Mouse (Mus musculus) liver, embryonic 16.5 days (tissue): ENCODE data around the gene Strn3. TPM values are rescaled to one million over a fixed set of nuclear protein-coding genes. Genes with fewer than 3 reads are reported as not detected.

Experiments
- ATAC-seq: fragments of 200-750 bp; cut with Nextera tagmentation; 2 replicates; pipeline ENCODE4 v1.8.0; 2017; ENCODE audit warnings: low read depth, mild to moderate bottlenecking, moderate number of reproducible peaks, moderate library complexity
- H3K27ac ChIP-seq: fragments of 300-500 bp; sonication (generic); 2 replicates; pipeline ENCODE4 v1.5.1; 2014; ENCODE audit warnings: mild to moderate bottlenecking, low read length
- H3K27me3 ChIP-seq: fragments of 300-500 bp; sonication (generic); 2 replicates; pipeline ENCODE4 v1.6.1; 2014; ENCODE audit warnings: low read depth, low read length, mixed read lengths; ENCODE audit not compliant: control insufficient read depth, insufficient read depth
- H3K36me3 ChIP-seq: fragments of 300-500 bp; sonication (generic); 2 replicates; pipeline ENCODE4 v1.6.1; 2014; ENCODE audit warnings: mild to moderate bottlenecking; ENCODE audit not compliant: control insufficient read depth, insufficient read depth
- H3K4me1 ChIP-seq: fragments of 300-500 bp; sonication (generic); 2 replicates; pipeline ENCODE4 v1.6.1; 2014; ENCODE audit warnings: low read depth, low read length, mixed read lengths; ENCODE audit not compliant: control insufficient read depth
- H3K4me2 ChIP-seq: fragments of 300-500 bp; sonication (generic); 2 replicates; pipeline ENCODE4 v1.6.1; 2014; ENCODE audit warnings: low read depth, low read length, mixed read lengths
- H3K4me3 ChIP-seq: fragments of 300-500 bp; sonication (generic); 2 replicates; pipeline ENCODE4 v1.5.1; 2014; ENCODE audit warnings: low read depth, mild to moderate bottlenecking, low read length
- H3K9ac ChIP-seq: fragments of 300-500 bp; sonication (generic); 2 replicates; pipeline ENCODE4 v1.6.1; 2014; ENCODE audit warnings: low read depth, low read length
- H3K9me3 ChIP-seq: fragments of 300-500 bp; sonication (generic); replicated peaks from 2 replicates; pipeline ENCODE4 v1.6.1; 2016; ENCODE audit warnings: low read length; ENCODE audit not compliant: control insufficient read depth
- WGBS: fragments of 180-500 bp; shearing (Covaris S2); extraction: QIAGEN DNeasy Blood & Tissue Kit; methylation state at CpG from one replicate; pipeline ENCODE4 v1.1.7; 2014; ENCODE audit not compliant: insufficient replicate concordance; 5-methylcytosine and 5-hydroxymethylcytosine counted together
- polyA plus RNA-seq: library from polyadenylated mRNA; unstranded; fragments of >200 nt; fragmentation: Nextera tagmentation; extraction: Ambion mirVana; gene quantifications from 2 replicates; pipeline ENCODE4 v1.2.1, GENCODE M21; 2015

Gene Strn3
- polyA plus RNA-seq, 1 experiment from 2014 or later, result 11.8 TPM

DNA sequence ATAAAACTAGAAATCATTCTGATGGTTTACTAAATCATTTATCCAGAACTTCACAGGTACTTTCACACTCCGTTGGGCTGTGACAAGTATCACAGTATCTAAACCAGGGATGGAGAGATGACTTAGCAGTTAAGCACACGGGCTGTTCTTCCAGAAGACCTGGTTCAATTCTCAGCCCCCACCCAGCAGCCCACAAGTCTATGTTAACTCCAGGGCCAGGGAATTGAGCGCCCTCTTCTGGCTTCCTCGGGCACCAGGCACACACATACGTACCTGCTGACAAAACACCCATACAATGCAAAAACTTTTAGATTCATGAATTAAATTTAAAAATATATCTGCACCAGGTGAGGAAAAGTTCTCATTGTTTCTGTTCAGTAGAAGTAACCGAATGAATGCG is 121.8 kb downstream of the Strn3 start:
- no peak overlapping the region for H3K9ac ChIP-seq
- no peak overlapping the region for H3K27ac ChIP-seq
- no peaks in the 10 kb centered on the region for H3K9me3 ChIP-seq
- ATAC-seq, result no peak
- H3K4me2 ChIP-seq, result no peak overlapping the region
- H3K4me3 ChIP-seq, result no peak overlapping the region
- 63% methylated on average over 7 of the region's 7 CpGs for WGBS
- no peaks in the 10 kb centered on the region for H3K4me1 ChIP-seq
- no peaks in the 10 kb centered on the region for H3K27me3 ChIP-seq
- no peaks in the 10 kb centered on the region for H3K36me3 ChIP-seq

GRCm38 (mm10) chr12:51569472-51569871 is 122.2 kb downstream of the Strn3 start:
- WGBS, result 62% methylated on average over 8 of the region's 8 CpGs
- Histone ChIP-seq H3K27ac (no peak overlapping the region), H3K9me3 (no peaks in the 10 kb centered on the region), H3K4me2 (no peak overlapping the region), H3K4me1 (no peaks in the 10 kb centered on the region), H3K27me3 (no peaks in the 10 kb centered on the region), H3K9ac (no peak overlapping the region), H3K36me3 (no peaks in the 10 kb centered on the region), H3K4me3 (no peak overlapping the region)
- ATAC-seq, result no peak

GRCm38 (mm10) chr12:51567225-51567624 is 124.5 kb downstream of the Strn3 start:
- no peaks in the 10 kb centered on the region for H3K9me3 ChIP-seq
- H3K27me3 ChIP-seq, result no peaks in the 10 kb centered on the region
- 35% methylated on average over 7 of the region's 7 CpGs for WGBS
- no peaks in the 10 kb centered on the region for H3K4me1 ChIP-seq
- no peak for ATAC-seq
- no peak overlapping the region for H3K4me3 ChIP-seq
- H3K4me2 ChIP-seq, result no peak overlapping the region
- H3K9ac ChIP-seq, result no peak overlapping the region
- H3K36me3 ChIP-seq, result no peaks in the 10 kb centered on the region
- no peak overlapping the region for H3K27ac ChIP-seq

DNA sequence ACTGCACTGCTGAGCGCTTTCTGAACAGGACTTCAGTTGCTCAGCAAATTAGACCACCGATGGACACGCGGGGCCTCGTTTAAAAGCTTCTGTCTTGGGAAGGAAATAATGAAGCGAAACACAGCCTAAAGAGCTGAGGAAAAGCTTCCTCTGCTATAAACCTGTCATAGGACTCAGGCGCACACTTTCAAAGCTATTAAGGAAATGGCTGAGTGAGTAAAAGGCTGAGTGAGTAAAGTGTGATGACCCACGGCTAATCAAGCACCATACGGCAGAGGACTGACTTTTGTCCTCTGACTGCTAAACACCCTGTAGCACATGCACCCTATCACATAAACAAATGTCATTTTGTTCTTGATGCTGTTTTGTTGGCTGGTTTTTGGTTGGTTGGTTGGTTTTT is 130.3 kb downstream of the Strn3 start:
- H3K4me3 ChIP-seq, result no peak overlapping the region
- no peaks in the 10 kb centered on the region for H3K27me3 ChIP-seq
- H3K4me2 ChIP-seq, result no peak overlapping the region
- H3K27ac ChIP-seq, result no peak overlapping the region
- no peak overlapping the region for H3K9ac ChIP-seq
- no peaks in the 10 kb centered on the region for H3K36me3 ChIP-seq
- WGBS, result 60% methylated on average over 9 of the region's 9 CpGs
- no peak for ATAC-seq
- H3K9me3 ChIP-seq, result no peaks in the 10 kb centered on the region
- H3K4me1 ChIP-seq, result no peaks in the 10 kb centered on the region

Other genes starting within 250 kb of the Strn3 start
- gene Coch, start 98.6 kb downstream of the Strn3 start, polyA plus RNA-seq, result 0.06 and 0.11 TPM in 2 replicates
- 10.7 and 11.1 TPM in 2 replicates for gene Ap4s1, start 864 bp downstream of the Strn3 start, polyA plus RNA-seq
- 23.6 and 24.6 TPM in 2 replicates for gene Hectd1, start 137.6 kb upstream of the Strn3 start, polyA plus RNA-seq